Mouse (Mus musculus) CH12.LX (cell line): ENCODE data around the gene Rxfp3. TPM values are rescaled to one million over a fixed set of nuclear protein-coding genes. Genes with fewer than 3 reads are reported as not detected.
"Not testable (repeated sequence)": the region's sequence is repeated elsewhere in the genome, so short reads cannot be mapped to it uniquely, and the experiment has no call there.

Experiments used
- DNase-seq: peaks from one replicate; pipeline ENCODE4 v3.0.0-alpha.2; 2013; ENCODE audit errors: extremely low read depth
- H3K27ac ChIP-seq: 2 replicates; pipeline ENCODE4 v1.5.1; 2012; ENCODE audit warnings: low read depth, mild to moderate bottlenecking, control low read depth, moderate library complexity; ENCODE audit not compliant: insufficient read depth
- H3K27me3 ChIP-seq: replicated peaks from 2 replicates; pipeline ENCODE3; 2012; ENCODE audit warnings: inconsistent platforms
- H3K36me3 ChIP-seq, 2 experiments: replicated peaks in 1 of 2; 2 replicates each; pipeline versions ENCODE3 to v1.6.1; 2012; ENCODE audit warnings: inconsistent platforms in 1 of 2, low read length in 1 of 2, mild to moderate bottlenecking in 1 of 2, mixed read lengths in 1 of 2, moderate library complexity in 1 of 2; ENCODE audit not compliant: control insufficient read depth in 1 of 2, insufficient read depth in 1 of 2
- H3K4me1 ChIP-seq, 2 experiments: 2 replicates each; pipeline ENCODE4 v1.6.1; 2012; ENCODE audit warnings: inconsistent platforms in 1 of 2, moderate library complexity in 1 of 2; ENCODE audit not compliant: insufficient read depth in 2 of 2, control insufficient read depth in 1 of 2
- H3K4me2 ChIP-seq: 2 replicates; pipeline ENCODE4 v1.6.1; 2012; ENCODE audit warnings: low read depth, mild to moderate bottlenecking, control low read depth; ENCODE audit not compliant: poor library complexity, insufficient read depth, severe bottlenecking
- H3K4me3 ChIP-seq, 3 experiments: fragments of 150-350 bp in 1 of 3; sonication (generic) in 1 of 3; replicated peaks in 1 of 3; 2 replicates each; pipeline versions ENCODE3 to v1.5.1; 2011 to 2012; ENCODE audit warnings: low read depth in 2 of 3, low read length in 2 of 3, mild to moderate bottlenecking in 2 of 3, moderate library complexity in 2 of 3, control low read depth in 1 of 3, improper control_type of control experiment in 1 of 3, inconsistent platforms in 1 of 3, mixed read lengths in 1 of 3; ENCODE audit not compliant: poor library complexity in 1 of 3
- H3K79me2 ChIP-seq: replicated peaks from 2 replicates; pipeline ENCODE4 v1.6.1; 2012; ENCODE audit warnings: mild to moderate bottlenecking, moderate library complexity; ENCODE audit not compliant: control insufficient read depth, poor library complexity, insufficient read depth, severe bottlenecking; ENCODE audit errors: extremely low read depth
- H3K9ac ChIP-seq: 2 replicates; pipeline ENCODE4 v1.6.1; 2012; ENCODE audit warnings: low read depth, mild to moderate bottlenecking, control low read depth, moderate library complexity; ENCODE audit not compliant: insufficient read depth
- H3K9me3 ChIP-seq: replicated peaks from 2 replicates; pipeline ENCODE3; 2012; ENCODE audit warnings: low read length, inconsistent platforms, mixed read lengths
- BHLHE40 ChIP-seq: IDR thresholded peaks from 2 replicates; pipeline ENCODE4 v1.6.1; 2011; ENCODE audit warnings: mild to moderate bottlenecking, low read depth, low read length, improper control_type of control experiment
- CHD1 ChIP-seq: IDR thresholded peaks from 2 replicates; pipeline ENCODE4 v1.6.1; 2012; ENCODE audit warnings: low read depth, low read length, improper control_type of control experiment, inconsistent platforms
- CHD2 ChIP-seq: IDR thresholded peaks from 2 replicates; pipeline ENCODE4 v1.6.1; 2011; ENCODE audit warnings: low read length, improper control_type of control experiment
- CTCF ChIP-seq, 2 experiments: IDR thresholded peaks in 1 of 2; conservative IDR thresholded peaks in 1 of 2; 2 replicates each; pipeline ENCODE4 v1.5.1; 2011 to 2012; ENCODE audit warnings: low read depth in 2 of 2, low read length in 2 of 2, improper control_type of control experiment in 1 of 2, inconsistent platforms in 1 of 2, mild to moderate bottlenecking in 1 of 2, moderate library complexity in 1 of 2
- E2F4 ChIP-seq: IDR thresholded peaks from 2 replicates; pipeline ENCODE4 v1.6.1; 2011; ENCODE audit warnings: low read depth, low read length, improper control_type of control experiment; ENCODE audit not compliant: insufficient replicate concordance
- ETS1 ChIP-seq: conservative IDR thresholded peaks from 2 replicates; pipeline ENCODE4 v1.6.1; 2012; ENCODE audit warnings: low read depth, mild to moderate bottlenecking, inconsistent platforms, low read length, improper control_type of control experiment, moderate library complexity
- GABPA ChIP-seq: IDR thresholded peaks from 2 replicates; pipeline ENCODE4 v1.6.1; 2012; ENCODE audit warnings: low read depth, low read length, improper control_type of control experiment, inconsistent platforms; ENCODE audit not compliant: insufficient replicate concordance
- HCFC1 ChIP-seq: IDR thresholded peaks from 2 replicates; pipeline ENCODE4 v1.6.1; 2012; ENCODE audit warnings: low read depth, mild to moderate bottlenecking, inconsistent platforms, low read length, improper control_type of control experiment
- JUN ChIP-seq: IDR thresholded peaks from 2 replicates; pipeline ENCODE4 v1.6.1; 2011; ENCODE audit warnings: low read depth, mild to moderate bottlenecking, low read length, improper control_type of control experiment, moderate library complexity; ENCODE audit not compliant: insufficient read depth
- JUND ChIP-seq: conservative IDR thresholded peaks from 2 replicates; pipeline ENCODE4 v1.6.1; 2011; ENCODE audit warnings: low read depth, low read length, improper control_type of control experiment
- KAT2A ChIP-seq: IDR thresholded peaks from 2 replicates; pipeline ENCODE4 v1.6.1; 2012; ENCODE audit warnings: low read length, improper control_type of control experiment, inconsistent platforms; ENCODE audit not compliant: insufficient replicate concordance
- MXI1 ChIP-seq: IDR thresholded peaks from 2 replicates; pipeline ENCODE4 v1.6.1; 2011; ENCODE audit warnings: mild to moderate bottlenecking, low read depth, low read length, improper control_type of control experiment
- NRF1 ChIP-seq: IDR thresholded peaks from 2 replicates; pipeline ENCODE4 v1.6.1; 2014; ENCODE audit warnings: low read depth, mild to moderate bottlenecking, inconsistent platforms, low read length, improper control_type of control experiment, moderate library complexity
- PAX5 ChIP-seq: IDR thresholded peaks from 2 replicates; pipeline ENCODE4 v1.6.1; 2012; ENCODE audit warnings: low read length, inconsistent platforms, mixed read lengths
- POLR2AphosphoS2 ChIP-seq: IDR thresholded peaks from 2 replicates; pipeline ENCODE4 v1.6.1; 2011; ENCODE audit warnings: low read depth, low read length, improper control_type of control experiment
- TBP ChIP-seq: conservative IDR thresholded peaks from 2 replicates; pipeline ENCODE4 v1.6.1; 2011; ENCODE audit warnings: low read depth, low read length, improper control_type of control experiment
- TCF12 ChIP-seq: IDR thresholded peaks from 2 replicates; pipeline ENCODE4 v1.6.1; 2014; ENCODE audit warnings: low read depth, mild to moderate bottlenecking, inconsistent platforms, low read length, improper control_type of control experiment
- UBTF ChIP-seq: IDR thresholded peaks from 2 replicates; pipeline ENCODE4 v1.6.1; 2012; ENCODE audit warnings: low read depth, mild to moderate bottlenecking, inconsistent platforms, low read length, improper control_type of control experiment, moderate library complexity
- USF2 ChIP-seq: conservative IDR thresholded peaks from 2 replicates; pipeline ENCODE4 v1.6.1; 2011; ENCODE audit warnings: low read depth, low read length, improper control_type of control experiment
- ZKSCAN1 ChIP-seq: IDR thresholded peaks from 2 replicates; pipeline ENCODE4 v1.6.1; 2012; ENCODE audit warnings: low read depth, inconsistent platforms, low read length, improper control_type of control experiment, borderline replicate concordance
- ZMIZ1 ChIP-seq: IDR thresholded peaks from 2 replicates; pipeline ENCODE4 v1.6.1; 2012; ENCODE audit warnings: low read depth, mild to moderate bottlenecking, inconsistent platforms, low read length, improper control_type of control experiment
- dilution Hi-C: fragments of 300-500 bp; cut with MboI; formaldehyde crosslinking; loops from 2 replicates; pipeline ENCODE4 v1.14.3; 2020; ENCODE audit warnings: low sequenced_read_pairs; ENCODE audit not compliant: extremely low pct_unique_long_range_greater_than_20kb, extremely low pct_ligation_motif_present
- in situ Hi-C: fragments of 300-500 bp; cut with MboI; formaldehyde crosslinking; loops from 3 replicates; pipeline ENCODE4 v1.14.3; 2019; ENCODE audit warnings: low sequenced_read_pairs, low pct_ligation_motif_present, low pct_unique_long_range_greater_than_20kb, mixed read lengths
- polyA plus RNA-seq: library from polyadenylated mRNA; unstranded; fragments of >175 nt; gene quantifications from 2 replicates; pipeline ENCODE4 v1.2.1, GENCODE M21; 2012; ENCODE audit warnings: low read depth; ENCODE audit not compliant: insufficient read length
- total RNA-seq, 2 experiments: library from RNA; depleted of rRNA; stranded (reverse); fragments of 300-350 nt in 1 of 2; fragments of >200 nt in 1 of 2; gene quantifications; 2 replicates each; pipeline ENCODE4 v1.2.3; 2012 to 2014

Gene Rxfp3
- total and polyA plus RNA-seq, 3 experiments = not detected

DNA sequence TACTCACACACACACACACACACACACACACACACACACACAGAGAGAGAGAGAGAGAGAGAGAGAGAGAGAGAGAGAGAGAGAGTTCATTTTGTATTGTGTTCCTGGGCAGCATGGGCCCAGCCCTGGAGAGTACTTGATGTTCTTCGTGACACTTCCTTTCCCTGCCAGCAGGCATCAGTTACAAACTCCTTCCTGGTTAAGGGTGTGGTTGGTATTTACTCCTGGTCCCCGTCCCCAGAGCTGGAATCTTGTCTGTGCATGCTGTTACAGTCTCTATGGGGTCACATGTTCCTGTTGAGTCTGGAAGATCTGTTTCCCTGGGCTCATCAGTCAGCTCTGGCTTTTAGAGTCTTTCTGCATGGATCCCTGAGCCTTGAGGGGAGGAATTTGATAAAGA is 47.4 kb downstream of the Rxfp3 start:
- dilution Hi-C loops (no loop called here), in situ Hi-C loops (no loop called here)
- no peak for DNase-seq
- no peaks in the 10 kb centered on the region for H3K9me3 ChIP-seq
- TF ChIP-seq ETS1 (no peak), HCFC1 (no peak), JUND (no peak), CHD2 (no peak), CHD1 (no peak), KAT2A (no peak), GABPA (no peak), TCF12 (no peak), PAX5 (no peak), ZMIZ1 (no peak), JUN (no peak), UBTF (no peak), ZKSCAN1 (no peak)
- H3K27me3 ChIP-seq = no peaks in the 10 kb centered on the region
- no peak overlapping the region for H3K9ac ChIP-seq
- no peak overlapping the region for H3K4me2 ChIP-seq
- peaks cover 32 to 64% of the 10 kb centered on the region in 2 experiments for H3K36me3 ChIP-seq
- H3K4me3 ChIP-seq = no peak overlapping the region
- H3K4me1 ChIP-seq = no peaks in the 10 kb centered on the region
- H3K79me2 ChIP-seq = no peaks in the 10 kb centered on the region
- H3K27ac ChIP-seq = no peak overlapping the region

- H3K4me2 ChIP-seq, H3K27ac ChIP-seq, H3K9ac ChIP-seq, H3K27me3 ChIP-seq, H3K4me3 ChIP-seq, H3K9me3 ChIP-seq, H3K79me2 ChIP-seq, dilution Hi-C loops, DNase-seq, in situ Hi-C loops: not testable (repeated sequence)
- Histone ChIP-seq H3K36me3 (peaks cover 30 to 62% of the 10 kb centered on the region in 2 experiments), H3K4me1 (peaks cover 0 to 10% of the 10 kb centered on the region in 2 experiments; a peak in 2 of 4 replicates)
These were observed 51.3 kb downstream of the Rxfp3 start for GRCm38 (mm10) chr15:10986477-10986876.

DNA sequence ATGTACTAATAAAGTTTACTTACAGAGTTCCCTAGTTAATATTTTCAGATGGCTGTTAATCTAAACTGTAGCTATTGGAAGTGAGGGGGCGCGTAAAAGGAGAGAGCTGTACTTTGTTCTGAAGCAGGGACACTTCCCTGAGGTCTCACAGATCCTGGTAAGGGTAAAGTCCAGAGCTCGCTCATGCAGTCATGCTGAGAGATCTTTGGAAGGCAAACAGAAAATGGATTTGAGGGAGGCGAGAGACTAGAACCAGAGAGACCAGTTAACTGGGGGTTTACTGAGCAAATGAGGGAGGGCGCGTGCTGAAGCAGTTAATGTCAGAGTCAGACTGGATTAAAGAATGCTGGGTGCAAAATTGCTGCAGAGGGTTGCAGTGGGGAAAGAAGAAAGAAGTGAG is 52.0 kb downstream of the Rxfp3 start:
- no peak overlapping the region for H3K4me2 ChIP-seq
- DNase-seq = no peak
- H3K36me3 ChIP-seq = peaks cover 30 to 61% of the 10 kb centered on the region in 2 experiments
- H3K79me2 ChIP-seq = no peaks in the 10 kb centered on the region
- H3K27ac ChIP-seq = no peak overlapping the region
- dilution Hi-C loops = no loop called here
- peaks cover 0 to 11% of the 10 kb centered on the region in 2 experiments; a peak in 2 of 4 replicates for H3K4me1 ChIP-seq
- no peak overlapping the region for H3K4me3 ChIP-seq
- TF ChIP-seq TBP (no peak), HCFC1 (no peak), ZMIZ1 (no peak), JUND (no peak), CTCF (conservative IDR thresholded peaks at IDR 0.05 in 1 of 2, IDR thresholded peaks at IDR 0.05 in 1 of 2; ENCODE audit: low read depth in 2 of 2, low read length in 2 of 2) (no peak), E2F4 (no peak), NRF1 (no peak), BHLHE40 (no peak), USF2 (no peak), ZKSCAN1 (no peak), POLR2AphosphoS2 (no peak), MXI1 (no peak)
- TF ChIP-seq, all 38 proteins: peak for 0
- H3K9me3 ChIP-seq = no peaks in the 10 kb centered on the region
- in situ Hi-C loops = no loop called here
- H3K9ac ChIP-seq = no peak overlapping the region
- H3K27me3 ChIP-seq = no peaks in the 10 kb centered on the region
